Mouse (Mus musculus): Measurements from ENCODE around the gene Usp11. TPM values are rescaled to one million over a fixed set of nuclear protein-coding genes. Genes with fewer than 3 reads are reported as not detected.

Usp11 gene
- polyA plus RNA-seq, 1 experiment from 2014 or later, result 27.4 TPM

Other genes with a start within 250 kb of the Usp11 start
- gene Rgn, start 154.1 kb upstream of the Usp11 start, polyA plus RNA-seq (2015; fragmentation: Nextera tagmentation; extraction: Ambion mirVana), result 1.3 and 1.7 TPM in 2 replicates
- 33.2 and 45.0 TPM in 2 replicates for gene Rbm10, start 86.4 kb upstream of the Usp11 start, polyA plus RNA-seq (2015; fragmentation: Nextera tagmentation; extraction: Ambion mirVana)
- 345 and 459 TPM in 2 replicates for gene Ndufb11, start 86.3 kb upstream of the Usp11 start, polyA plus RNA-seq (2015; fragmentation: Nextera tagmentation; extraction: Ambion mirVana)
- gene Uba1, start 45.6 kb upstream of the Usp11 start, polyA plus RNA-seq (2015; fragmentation: Nextera tagmentation; extraction: Ambion mirVana), result 140 and 167 TPM in 2 replicates
- gene Cdk16, start 16.0 kb upstream of the Usp11 start, polyA plus RNA-seq (2015; fragmentation: Nextera tagmentation; extraction: Ambion mirVana), result 107 and 136 TPM in 2 replicates
- gene Araf, start 93.9 kb downstream of the Usp11 start, polyA plus RNA-seq (2015; fragmentation: Nextera tagmentation; extraction: Ambion mirVana), result 90.0 and 103 TPM in 2 replicates
- gene Timp1, start 166.3 kb downstream of the Usp11 start, polyA plus RNA-seq (2015; fragmentation: Nextera tagmentation; extraction: Ambion mirVana), result 25.2 and 25.6 TPM in 2 replicates
- 0.25 and 0.77 TPM in 2 replicates for gene Syn1, start 217.1 kb downstream of the Usp11 start, polyA plus RNA-seq (2015; fragmentation: Nextera tagmentation; extraction: Ambion mirVana)
- 3.1 and 5.6 TPM in 2 replicates for gene Cfp, start 227.6 kb downstream of the Usp11 start, polyA plus RNA-seq (2015; fragmentation: Nextera tagmentation; extraction: Ambion mirVana)
- gene Elk1, start 246.7 kb downstream of the Usp11 start, polyA plus RNA-seq (2015; fragmentation: Nextera tagmentation; extraction: Ambion mirVana), result 10.1 and 11.8 TPM in 2 replicates